ENCODE assay signal across 27 mouse cellular contexts in genomic region chr5:151170168-151170750, GRCm38 (mm10).
DNase-seq lines count a peak whose midpoint lies in the region; ATAC-seq and TF ChIP-seq lines count a peak whose summit lies in the region.
"Had no signal": no experiment of that assay in that cellular context is flagged by ENCODE, and none has a peak within 500 bp of the region (broad histone marks: within the 10 kb centered on the region; RNA-seq: fewer than 3 reads in every experiment).

No protein-coding gene starts in this region.

- TF ChIP-seq POLR2A in liver, adult 2 months (IDR thresholded peaks at IDR 0.05; ENCODE audit: extremely low read depth, insufficient read depth, low read length) = no peak

- H3K4me3 ChIP-seq in liver, adult 2 months (ENCODE audit: insufficient read depth, low read depth, low read length) = no peak overlapping the region
- H3K4me3 ChIP-seq in liver, embryonic 11.5 days (ENCODE audit: low read depth, low read length) = no peak overlapping the region
- no peak overlapping the region for H3K4me3 ChIP-seq in C2C12 (ENCODE audit: insufficient read depth, poor library complexity, severe bottlenecking)
- no peak overlapping the region for H3K4me3 ChIP-seq in intestine, embryonic 15.5 days (replicated peaks)
- no peak overlapping the region for H3K4me3 ChIP-seq in liver, postnatal 0 days (ENCODE audit: low read depth, low read length)
- H3K4me3 ChIP-seq in midbrain, embryonic 16.5 days (ENCODE audit: low read depth, low read length) = no peak overlapping the region
- H3K4me3 ChIP-seq: hindbrain, embryonic 13.5 days; limb, embryonic 10.5 days; limb, embryonic 15.5 days; lung, embryonic 15.5 days; midbrain, embryonic 10.5 days; neural tube, embryonic 13.5 days had no signal

- peak overlapping the region; percentile 83 for H3K27ac ChIP-seq in liver, adult 2 months (replicated peaks; ENCODE audit: insufficient read depth, low read depth, low read length)
- no peak overlapping the region for H3K27ac ChIP-seq in liver, embryonic 11.5 days (ENCODE audit: low read depth, low read length)
- no peak overlapping the region for H3K27ac ChIP-seq in intestine, embryonic 15.5 days
- no peak overlapping the region for H3K27ac ChIP-seq in liver, postnatal 0 days (ENCODE audit: low read depth)
- no peak overlapping the region for H3K27ac ChIP-seq in midbrain, embryonic 16.5 days (ENCODE audit: low read length)
- H3K27ac ChIP-seq: hindbrain, embryonic 13.5 days; limb, embryonic 10.5 days; limb, embryonic 15.5 days; lung, embryonic 15.5 days; midbrain, embryonic 10.5 days; neural tube, embryonic 13.5 days had no signal

- peaks cover 43% of the 10 kb centered on the region for H3K79me3 ChIP-seq in C2C12 (ENCODE audit: low read depth)

- H3K27me3 ChIP-seq in liver, adult 2 months (ENCODE audit: control insufficient read depth, insufficient read depth, low read length) = no peaks in the 10 kb centered on the region
- H3K27me3 ChIP-seq in liver, embryonic 11.5 days (replicated peaks; ENCODE audit: control insufficient read depth, insufficient read depth, low read length) = no peaks in the 10 kb centered on the region
- no peaks in the 10 kb centered on the region for H3K27me3 ChIP-seq in C2C12 (ENCODE audit: control insufficient read depth, insufficient read depth, insufficient read length)
- H3K27me3 ChIP-seq in intestine, embryonic 15.5 days (replicated peaks) = no peaks in the 10 kb centered on the region
- no peaks in the 10 kb centered on the region for H3K27me3 ChIP-seq in liver, postnatal 0 days (ENCODE audit: insufficient read depth, low read length)
- H3K27me3 ChIP-seq in midbrain, embryonic 16.5 days (ENCODE audit: control insufficient read depth, insufficient read depth, low read depth, low read length) = no peaks in the 10 kb centered on the region
- H3K27me3 ChIP-seq: hindbrain, embryonic 13.5 days; limb, embryonic 15.5 days; lung, embryonic 15.5 days; neural tube, embryonic 13.5 days had no signal

- TF ChIP-seq EP300 in liver, postnatal 0 days (IDR thresholded peaks at IDR 0.05; ENCODE audit: low read depth) = no peak

- no peak overlapping the region for H3ac ChIP-seq in C2C12 (ENCODE audit: control insufficient read depth, insufficient read length, low read depth)

- H3K9ac ChIP-seq in liver, adult 2 months (ENCODE audit: low read depth, low read length) = no peak overlapping the region
- no peak overlapping the region for H3K9ac ChIP-seq in liver, embryonic 11.5 days (ENCODE audit: low read depth, low read length)
- H3K9ac ChIP-seq in intestine, embryonic 15.5 days = no peak overlapping the region
- H3K9ac ChIP-seq in liver, postnatal 0 days (replicated peaks) = no peak overlapping the region
- no peak overlapping the region for H3K9ac ChIP-seq in midbrain, embryonic 16.5 days (ENCODE audit: low read depth, low read length)
- H3K9ac ChIP-seq: hindbrain, embryonic 13.5 days; limb, embryonic 15.5 days; lung, embryonic 15.5 days; neural tube, embryonic 13.5 days had no signal

- no peak for ATAC-seq in liver, embryonic 11.5 days (replicated peaks; ENCODE audit: low FRiP score)
- ATAC-seq in intestine, embryonic 15.5 days = peak; percentile 34; the same call in 1 of the 2 replicates
- ATAC-seq in liver, postnatal 0 days = peak; percentile 27; the same call in 1 of the 2 replicates
- no peak for ATAC-seq in midbrain, embryonic 16.5 days
- ATAC-seq: CD4-positive, CD25-positive, alpha-beta regulatory T cell, adult 4 months; forebrain, embryonic 14.5 days had no signal

- DNase-seq in liver, adult 2 months (ENCODE audit: extremely low read depth, low read depth, low spot score) = peak; percentile 93
- DNase-seq in liver, embryonic 11.5 days (ENCODE audit: low spot score) = no peak
- no peak for DNase-seq in liver, postnatal 0 days
- no peak for DNase-seq in T-cell, adult 2 months (ENCODE audit: low spot score)
- DNase-seq in layer of hippocampus, postnatal 36 days = no peak
- DNase-seq: adrenal gland, adult 2 months; cerebellum, adult 9-10 months; cerebellum, postnatal 36 days; gastrocnemius, postnatal 25 days; heart, adult 11 months; heart, postnatal 4 days; kidney, adult 9 months; kidney, postnatal 10 days; right cerebral cortex, postnatal 4 days; thymus, postnatal 25 days had no signal

- H3K79me2 ChIP-seq in liver, adult 2 months (ENCODE audit: control insufficient read depth, insufficient read depth, low read length) = peaks cover 35% of the 10 kb centered on the region; the same call in 1 of the 2 replicates
- peaks cover 98% of the 10 kb centered on the region for H3K79me2 ChIP-seq in C2C12 (ENCODE audit: control insufficient read depth, insufficient read depth)

- WGBS in liver, adult 2 months = 31% methylated on average over 3 of the region's 3 CpGs
- WGBS in liver, embryonic 11.5 days = 69% methylated on average over 3 of the region's 3 CpGs
- WGBS in intestine, embryonic 15.5 days = 56% methylated on average over 3 of the region's 3 CpGs
- 65% methylated on average over 3 of the region's 3 CpGs for WGBS in liver, postnatal 0 days (ENCODE audit: insufficient replicate concordance)
- WGBS in midbrain, embryonic 16.5 days = 81% methylated on average over 3 of the region's 3 CpGs

- TF ChIP-seq CTCF in liver, adult 2 months (IDR thresholded peaks at IDR 0.05; ENCODE audit: low read depth, low read length) = no peak
- no peak for TF ChIP-seq CTCF in C2C12 (IDR thresholded peaks at IDR 0.05; ENCODE audit: control insufficient read depth, insufficient read depth, insufficient read length)
- TF ChIP-seq CTCF in liver, postnatal 0 days (IDR thresholded peaks at IDR 0.05; ENCODE audit: low read depth) = no peak

- no peak overlapping the region for H3K4me2 ChIP-seq in liver, embryonic 11.5 days
- no peak overlapping the region for H3K4me2 ChIP-seq in intestine, embryonic 15.5 days (replicated peaks)
- no peak overlapping the region for H3K4me2 ChIP-seq in liver, postnatal 0 days (ENCODE audit: low read depth, low read length)
- H3K4me2 ChIP-seq in midbrain, embryonic 16.5 days (ENCODE audit: low read length) = no peak overlapping the region
- H3K4me2 ChIP-seq: heart, embryonic 11.5 days; hindbrain, embryonic 13.5 days; limb, embryonic 15.5 days; lung, embryonic 15.5 days; neural tube, embryonic 13.5 days had no signal

- no peaks in the 10 kb centered on the region for H3K9me3 ChIP-seq in liver, embryonic 11.5 days (ENCODE audit: control insufficient read depth, low read length)
- no peaks in the 10 kb centered on the region for H3K9me3 ChIP-seq in intestine, embryonic 15.5 days
- no peaks in the 10 kb centered on the region for H3K9me3 ChIP-seq in liver, postnatal 0 days (ENCODE audit: low read length)
- H3K9me3 ChIP-seq in midbrain, embryonic 16.5 days (replicated peaks; ENCODE audit: control insufficient read depth, low read length, poor library complexity, severe bottlenecking) = no peaks in the 10 kb centered on the region
- H3K9me3 ChIP-seq: hindbrain, embryonic 13.5 days; limb, embryonic 10.5 days; limb, embryonic 15.5 days; lung, embryonic 15.5 days; midbrain, embryonic 10.5 days; neural tube, embryonic 13.5 days had no signal

- no peaks in the 10 kb centered on the region for H3K36me3 ChIP-seq in liver, adult 2 months (ENCODE audit: control insufficient read depth, insufficient read depth, low read length)
- no peaks in the 10 kb centered on the region for H3K36me3 ChIP-seq in liver, embryonic 11.5 days (ENCODE audit: control insufficient read depth, insufficient read depth, low read length)
- no peaks in the 10 kb centered on the region for H3K36me3 ChIP-seq in C2C12 (ENCODE audit: control insufficient read depth, insufficient read depth)
- H3K36me3 ChIP-seq in intestine, embryonic 15.5 days = no peaks in the 10 kb centered on the region
- H3K36me3 ChIP-seq in liver, postnatal 0 days (replicated peaks; ENCODE audit: insufficient read depth, low read length) = no peaks in the 10 kb centered on the region
- no peaks in the 10 kb centered on the region for H3K36me3 ChIP-seq in midbrain, embryonic 16.5 days (ENCODE audit: control insufficient read depth, insufficient read depth, low read length)
- H3K36me3 ChIP-seq: hindbrain, embryonic 13.5 days; limb, embryonic 10.5 days; limb, embryonic 15.5 days; lung, embryonic 15.5 days; midbrain, embryonic 10.5 days; neural tube, embryonic 13.5 days had no signal

- peaks cover 60% of the 10 kb centered on the region for H3K4me1 ChIP-seq in liver, adult 2 months (ENCODE audit: control insufficient read depth, insufficient read depth, low read length)
- no peaks in the 10 kb centered on the region for H3K4me1 ChIP-seq in liver, embryonic 11.5 days (replicated peaks; ENCODE audit: control insufficient read depth, insufficient read depth, low read length)
- H3K4me1 ChIP-seq in intestine, embryonic 15.5 days (replicated peaks) = peaks cover 11% of the 10 kb centered on the region
- H3K4me1 ChIP-seq in liver, postnatal 0 days (ENCODE audit: insufficient read depth) = peaks cover 12% of the 10 kb centered on the region
- no peaks in the 10 kb centered on the region for H3K4me1 ChIP-seq in midbrain, embryonic 16.5 days (ENCODE audit: control insufficient read depth, insufficient read depth, low read length)
- H3K4me1 ChIP-seq: limb, embryonic 10.5 days; midbrain, embryonic 10.5 days had no signal

TF ChIP-seq in C2C12, 6 proteins besides CTCF, POLR2A, EP300 and RAD21:
- TF ChIP-seq CEBPB (IDR thresholded peaks at IDR 0.05; ENCODE audit: low read depth) (peak; percentile 54), MYOD1 (IDR thresholded peaks at IDR 0.05; ENCODE audit: control insufficient read depth, insufficient read length, low read depth) (no peak)
TF ChIP-seq in C2C12: peak in this region for 1.

Comparison
In these comparisons a context has a peak if more than half of its experiments do, and no peak if none do; other contexts are left out.
1. ATAC-seq: peak in intestine, embryonic 15.5 days (single experiment) and liver, postnatal 0 days (single experiment); none in liver, embryonic 11.5 days (single experiment) and midbrain, embryonic 16.5 days (single experiment).